In genomic region chr4:109445397-109445796, GRCm38 (mm10) we compare ENCODE assay signal across 10 mouse cellular contexts. TPM values are rescaled to one million over a fixed set of nuclear protein-coding genes. Genes with fewer than 3 reads are reported as not detected.
DNase-seq lines count a peak whose midpoint lies in the region; ATAC-seq and TF ChIP-seq lines count a peak whose summit lies in the region.
"Had no signal": no experiment of that assay in that cellular context is flagged by ENCODE, and none has a peak within 500 bp of the region (broad histone marks: within the 10 kb centered on the region; RNA-seq: fewer than 3 reads in every experiment).

No protein-coding gene starts in this region.

- H3K9me3 ChIP-seq in midbrain, embryonic 13.5 days = no peaks in the 10 kb centered on the region
- no peaks in the 10 kb centered on the region for H3K9me3 ChIP-seq in midbrain, postnatal 0 days (ENCODE audit: low read length)
- H3K9me3 ChIP-seq in intestine, embryonic 16.5 days (ENCODE audit: control insufficient read depth, low read length) = no peaks in the 10 kb centered on the region
- H3K9me3 ChIP-seq in stomach, embryonic 15.5 days = no peaks in the 10 kb centered on the region

- no peak overlapping the region for H3K4me2 ChIP-seq in midbrain, embryonic 13.5 days (replicated peaks)
- no peak overlapping the region for H3K4me2 ChIP-seq in midbrain, postnatal 0 days (ENCODE audit: low read depth, low read length, poor library complexity, severe bottlenecking)
- H3K4me2 ChIP-seq in intestine, embryonic 16.5 days (ENCODE audit: low read depth, low read length) = no peak overlapping the region
- no peak overlapping the region for H3K4me2 ChIP-seq in stomach, embryonic 15.5 days

- ATAC-seq in midbrain, embryonic 13.5 days = 0 out of 2 replicates have a peak, but pooled peaks have one; percentile 30
- ATAC-seq in midbrain, postnatal 0 days (ENCODE audit: low FRiP score) = no peak
- ATAC-seq in intestine, embryonic 16.5 days = peak; percentile 89
- peak; percentile 94 for ATAC-seq in stomach, embryonic 15.5 days (ENCODE audit: insufficient read depth, low FRiP score, low read depth)

- 84% methylated on average over 2 of the region's 2 CpGs for WGBS in midbrain, embryonic 13.5 days
- 68% methylated on average over 2 of the region's 2 CpGs for WGBS in midbrain, postnatal 0 days
- WGBS in intestine, embryonic 16.5 days = 69% methylated on average over 2 of the region's 2 CpGs
- WGBS in stomach, embryonic 15.5 days = 68% methylated on average over 2 of the region's 2 CpGs

- H3K4me3 ChIP-seq in midbrain, embryonic 13.5 days (replicated peaks) = no peak overlapping the region
- no peak overlapping the region for H3K4me3 ChIP-seq in midbrain, postnatal 0 days (ENCODE audit: low read depth, low read length)
- no peak overlapping the region for H3K4me3 ChIP-seq in intestine, embryonic 16.5 days (ENCODE audit: low read length)
- H3K4me3 ChIP-seq in stomach, embryonic 15.5 days (replicated peaks) = no peak overlapping the region

- H3K27me3 ChIP-seq in midbrain, embryonic 13.5 days = no peaks in the 10 kb centered on the region
- H3K27me3 ChIP-seq in midbrain, postnatal 0 days (ENCODE audit: insufficient read depth, low read length) = no peaks in the 10 kb centered on the region
- H3K27me3 ChIP-seq in intestine, embryonic 16.5 days (replicated peaks; ENCODE audit: control insufficient read depth, insufficient read depth, low read length) = no peaks in the 10 kb centered on the region
- no peaks in the 10 kb centered on the region for H3K27me3 ChIP-seq in stomach, embryonic 15.5 days (replicated peaks)

- DNase-seq in adrenal gland, adult 2 months = peak; percentile 38
- DNase-seq in adrenal gland, postnatal 10 days = no peak
- DNase-seq in midbrain, postnatal 0 days (ENCODE audit: low spot score) = no peak
- no peak for DNase-seq in thymus, postnatal 10 days (ENCODE audit: low spot score in 2 of 2)
- DNase-seq in urinary bladder, postnatal 10 days (ENCODE audit: low spot score) = no peak
- DNase-seq: lung, postnatal 14 days; thymus, postnatal 4 days had no signal

- H3K36me3 ChIP-seq in midbrain, embryonic 13.5 days = peaks cover 7% of the 10 kb centered on the region
- peaks cover 11% of the 10 kb centered on the region for H3K36me3 ChIP-seq in midbrain, postnatal 0 days (ENCODE audit: insufficient read depth, low read length)
- no peaks in the 10 kb centered on the region; the same call in 1 of the 2 replicates for H3K36me3 ChIP-seq in intestine, embryonic 16.5 days (ENCODE audit: control insufficient read depth, insufficient read depth, low read length)
- no peaks in the 10 kb centered on the region for H3K36me3 ChIP-seq in stomach, embryonic 15.5 days

- peaks cover 8% of the 10 kb centered on the region; the same call in 1 of the 2 replicates for H3K4me1 ChIP-seq in midbrain, embryonic 13.5 days (replicated peaks)
- no peaks in the 10 kb centered on the region for H3K4me1 ChIP-seq in midbrain, postnatal 0 days (ENCODE audit: insufficient read depth, low read length)
- no peaks in the 10 kb centered on the region for H3K4me1 ChIP-seq in intestine, embryonic 16.5 days (ENCODE audit: control insufficient read depth, insufficient read depth, low read length)
- H3K4me1 ChIP-seq in stomach, embryonic 15.5 days = no peaks in the 10 kb centered on the region

- no peak overlapping the region for H3K9ac ChIP-seq in midbrain, embryonic 13.5 days (replicated peaks)
- no peak overlapping the region for H3K9ac ChIP-seq in midbrain, postnatal 0 days (replicated peaks; ENCODE audit: low read length, poor library complexity, severe bottlenecking)
- H3K9ac ChIP-seq in intestine, embryonic 16.5 days (ENCODE audit: low read depth, low read length) = no peak overlapping the region
- no peak overlapping the region for H3K9ac ChIP-seq in stomach, embryonic 15.5 days

- no peak for TF ChIP-seq CTCF in midbrain, postnatal 0 days (IDR thresholded peaks at IDR 0.05)

- H3K27ac ChIP-seq in midbrain, embryonic 13.5 days = no peak overlapping the region
- H3K27ac ChIP-seq in midbrain, postnatal 0 days (ENCODE audit: low read depth, low read length) = no peak overlapping the region
- H3K27ac ChIP-seq in intestine, embryonic 16.5 days (ENCODE audit: low read length) = no peak overlapping the region
- no peak overlapping the region for H3K27ac ChIP-seq in stomach, embryonic 15.5 days

RNA-seq across cellular contexts. Expression of gene Ttc39a, which starts 39.0 kb away (rescaled TPM):
- 1 to 10 TPM; 3.4 to 8.7 TPM for total RNA-seq in adrenal gland, adult 2 months (2021)
- 8.6 and 8.8 TPM in 2 replicates for polyA plus RNA-seq in adrenal gland, adult 2 months (2012; rRNA removed)
- 1 to 10 TPM; 5.3 to 5.8 TPM for total RNA-seq in adrenal gland, postnatal 10 days (2021)
- polyA plus RNA-seq in midbrain, embryonic 13.5 days (2015; fragmentation: Nextera tagmentation; extraction: Ambion mirVana) = 0.90 and 1.1 TPM in 2 replicates
- 3.2 and 5.2 TPM in 2 replicates for total RNA-seq in midbrain, postnatal 0 days (2014; rRNA removed)
- polyA plus RNA-seq in midbrain, postnatal 0 days (2015; fragmentation: Nextera tagmentation; extraction: Ambion mirVana) = 4.7 TPM in 2 replicates
- 18.7 and 19.8 TPM in 2 replicates for polyA plus RNA-seq in intestine, embryonic 16.5 days (2015; fragmentation: Nextera tagmentation; extraction: Ambion mirVana)
- 21.3 and 30.0 TPM in 2 replicates for polyA plus RNA-seq in stomach, embryonic 15.5 days (2015; fragmentation: Nextera tagmentation; extraction: Ambion mirVana)

RNA-seq across cellular contexts. Expression of gene Rnf11, which starts 39.1 kb away (rescaled TPM):
- 100 to 1,000 TPM; 184 to 288 TPM for total RNA-seq in adrenal gland, adult 2 months (2021)
- 159 and 246 TPM in 2 replicates for polyA plus RNA-seq in adrenal gland, adult 2 months (2012; rRNA removed)
- total RNA-seq in adrenal gland, postnatal 10 days (2021) = 100 to 1,000 TPM; 115 to 119 TPM
- 59.8 and 60.0 TPM in 2 replicates for polyA plus RNA-seq in midbrain, embryonic 13.5 days (2015; fragmentation: Nextera tagmentation; extraction: Ambion mirVana)
- total RNA-seq in midbrain, postnatal 0 days (2014; rRNA removed) = 158 TPM in 2 replicates
- polyA plus RNA-seq in midbrain, postnatal 0 days (2015; fragmentation: Nextera tagmentation; extraction: Ambion mirVana) = 83.4 and 89.3 TPM in 2 replicates
- 15.0 and 21.8 TPM in 2 replicates for polyA plus RNA-seq in intestine, embryonic 16.5 days (2015; fragmentation: Nextera tagmentation; extraction: Ambion mirVana)
- 33.6 and 37.0 TPM in 2 replicates for polyA plus RNA-seq in stomach, embryonic 15.5 days (2015; fragmentation: Nextera tagmentation; extraction: Ambion mirVana)
